Mouse (Mus musculus): ENCODE measurements around the gene Mvk. TPM values are rescaled to one million over a fixed set of nuclear protein-coding genes. Genes with fewer than 3 reads are reported as not detected.

The Mvk gene
- 73.6 and 75.3 TPM in 2 replicates for polyA plus RNA-seq (2012)

DNA sequence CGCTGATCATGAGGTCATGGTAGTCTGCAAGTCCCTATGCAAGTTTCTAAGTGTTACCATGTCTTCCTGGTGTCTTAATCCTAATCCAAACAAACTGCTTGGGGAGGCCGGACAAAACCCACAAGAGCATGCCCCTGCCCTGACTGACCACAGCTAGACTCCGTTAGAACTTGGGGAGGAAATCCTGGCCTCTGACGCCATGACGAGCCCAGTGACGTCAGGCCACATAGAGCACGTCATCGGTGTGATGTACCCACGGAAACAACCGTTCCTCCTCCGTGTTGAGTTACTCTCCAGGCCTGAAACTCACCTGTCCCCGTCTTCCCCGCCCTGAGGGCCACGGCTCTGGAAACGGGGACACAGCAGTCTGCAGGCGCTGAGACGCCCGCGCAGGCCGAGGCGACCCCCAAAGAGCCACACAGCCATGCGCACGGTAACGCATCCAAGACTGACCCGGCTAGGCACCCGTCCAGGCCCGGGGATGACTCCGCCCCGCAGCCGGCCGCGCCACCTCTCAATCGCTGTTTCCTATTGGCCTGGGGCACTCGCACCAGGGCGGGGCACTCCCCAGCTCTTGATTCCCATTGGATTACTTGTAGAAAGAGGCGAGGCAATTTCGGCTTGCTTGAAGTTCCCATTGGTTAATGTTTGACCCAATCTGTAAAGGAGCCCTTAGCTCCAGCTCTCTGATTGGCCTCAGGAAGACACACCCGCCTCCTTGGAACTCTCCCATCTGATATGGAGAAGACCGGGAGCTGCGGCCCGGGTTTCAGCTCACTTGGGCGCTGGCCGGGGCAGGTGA lies at the start of gene Mvk, which contains the start of gene Mmab:
Mvk (plus strand) TSS at position 704 of the 802 bp plus-strand sequence.
Mmab (minus strand) TSS at position 495 of the 802 bp plus-strand sequence.
- TF ChIP-seq GATA1 (IDR thresholded peaks at IDR 0.05; ENCODE audit: low read length): no peak

GRCm38 (mm10) chr5:114406592-114406991 lies 37.5 kb upstream of the Mvk start:
- no peak for TF ChIP-seq GATA1 (IDR thresholded peaks at IDR 0.05; ENCODE audit: low read length)

DNA sequence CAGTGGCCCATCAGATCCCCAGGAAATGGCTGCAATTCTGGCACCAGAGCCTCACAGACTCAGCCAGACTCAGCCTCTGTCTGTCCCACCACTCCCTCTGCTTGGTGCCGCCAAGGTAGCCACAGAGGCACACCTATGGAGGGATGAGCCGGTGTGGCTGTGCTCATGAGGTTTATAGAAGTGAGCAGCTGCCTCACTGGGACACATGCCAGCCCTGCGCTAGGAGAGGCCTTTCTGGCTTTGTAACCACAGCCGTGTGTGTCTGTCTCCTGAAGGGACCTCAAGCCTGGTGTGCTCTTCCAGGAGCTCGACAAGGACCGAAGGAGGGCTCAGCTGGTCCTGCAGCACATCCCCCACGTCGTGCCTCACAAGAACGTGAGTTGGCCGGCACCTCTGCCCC lies 36.8 kb upstream of the Mvk start:
- TF ChIP-seq GATA1 (IDR thresholded peaks at IDR 0.05; ENCODE audit: low read length): no peak

DNA sequence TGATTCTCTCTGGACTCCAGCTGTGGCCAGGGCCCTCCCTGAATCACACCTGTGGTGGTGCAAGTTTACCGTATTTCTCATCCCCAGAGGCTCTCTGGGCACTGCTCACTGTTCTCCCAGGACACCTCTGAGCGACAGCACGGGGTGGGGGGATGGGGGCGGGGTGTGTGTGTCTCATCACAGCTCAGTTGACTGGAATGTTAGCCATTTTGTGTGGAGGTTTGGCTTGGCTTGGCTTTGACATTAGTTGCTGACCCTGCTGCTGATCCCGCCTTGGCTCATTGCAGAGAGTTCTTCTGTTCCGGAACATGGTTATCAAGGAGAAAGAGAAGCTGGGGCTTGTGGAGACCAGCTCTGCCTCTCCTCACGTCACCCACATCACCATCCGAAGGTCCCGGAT lies 36.3 kb upstream of the Mvk start:
- no peak for TF ChIP-seq GATA1 (IDR thresholded peaks at IDR 0.05; ENCODE audit: low read length)

DNA sequence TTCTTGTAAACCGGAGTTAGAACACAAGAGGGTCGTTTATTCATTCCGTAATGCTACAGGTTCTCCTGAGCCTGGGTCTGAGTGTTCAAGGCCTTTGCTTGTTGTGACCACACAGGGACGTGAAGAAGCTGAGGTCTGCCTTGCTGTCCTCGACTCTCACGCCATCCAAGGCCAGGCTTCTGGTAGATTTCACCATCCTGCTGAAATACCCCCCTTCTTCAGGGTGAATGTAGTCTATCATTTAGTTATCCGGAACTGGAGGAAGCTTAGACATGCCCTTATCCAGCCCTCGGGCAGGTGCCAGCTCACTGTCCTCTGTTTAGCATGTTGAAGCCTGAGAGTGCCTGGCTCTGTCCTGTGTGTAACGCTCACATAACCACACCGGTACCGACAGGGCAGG lies 35.2 kb upstream of the Mvk start:
- TF ChIP-seq GATA1 (IDR thresholded peaks at IDR 0.05; ENCODE audit: low read length): no peak

- TF ChIP-seq GATA1 (IDR thresholded peaks at IDR 0.05; ENCODE audit: low read length): no peak
Measured at GRCm38 (mm10) chr5:114410429-114410828, 33.6 kb upstream of the Mvk start.

DNA sequence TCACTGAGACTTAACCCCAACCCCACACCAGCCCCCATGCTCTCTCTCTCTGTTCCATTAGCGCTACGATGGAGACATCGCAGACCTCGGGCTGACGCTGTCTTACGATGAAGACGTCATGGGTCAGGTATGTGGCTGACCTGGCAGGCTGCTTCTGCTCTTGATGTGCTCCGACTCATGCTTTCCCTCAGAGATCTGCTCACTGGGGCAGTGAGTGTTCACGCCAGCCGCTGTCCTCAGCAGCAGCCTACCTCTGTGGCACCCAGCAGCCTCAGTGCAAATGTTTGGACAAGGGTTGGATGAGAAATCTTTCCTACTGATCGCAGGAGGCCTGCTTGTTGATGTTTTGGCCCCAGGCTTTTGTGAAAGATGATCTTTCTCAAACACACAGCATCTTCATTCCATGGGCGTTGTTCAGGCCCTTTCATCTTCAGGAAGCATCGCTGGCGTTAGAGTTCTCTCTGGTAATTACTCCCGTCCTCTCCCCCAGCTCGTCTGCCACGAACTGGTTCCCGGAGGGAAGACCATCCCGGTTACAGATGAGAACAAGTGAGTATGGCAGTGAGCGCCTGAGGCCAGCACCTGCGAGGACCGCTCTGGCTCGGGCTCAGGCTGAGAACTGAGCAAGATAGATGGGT lies 31.6 kb upstream of the Mvk start:
- no peak for TF ChIP-seq GATA1 (IDR thresholded peaks at IDR 0.05; ENCODE audit: low read length)

DNA sequence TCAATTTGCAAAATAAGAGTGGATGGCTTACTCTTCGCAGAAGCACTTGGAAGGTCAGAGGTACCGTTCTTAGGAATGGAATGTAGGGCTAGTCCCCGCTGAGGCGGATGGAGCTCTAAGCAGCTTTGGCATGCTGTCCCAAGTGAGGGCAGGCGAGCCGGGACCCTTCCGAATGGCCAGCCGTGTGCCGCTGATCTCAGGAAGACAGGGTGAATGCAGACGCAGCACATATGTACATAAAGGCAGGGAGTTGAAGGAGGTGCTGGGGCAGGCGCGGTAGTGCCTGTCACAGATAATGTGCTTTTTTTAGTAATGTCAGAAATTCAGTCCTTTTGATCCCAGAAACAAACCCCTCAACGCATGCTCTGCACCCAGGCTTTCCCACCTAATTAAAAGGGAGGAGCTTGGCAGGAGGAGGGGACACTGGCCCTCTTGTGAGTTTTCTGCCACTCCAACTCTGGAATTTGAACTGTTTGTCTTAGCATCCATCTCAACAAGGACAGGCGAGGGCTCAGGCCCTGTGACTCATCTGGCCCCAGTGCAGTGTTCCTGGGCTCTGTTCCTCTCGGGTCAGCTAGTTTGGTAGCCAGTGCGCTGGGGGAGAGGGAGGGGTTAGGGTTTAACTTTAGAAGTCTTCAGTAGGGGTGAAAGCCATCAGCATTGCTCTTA lies 30.9 kb upstream of the Mvk start:
- TF ChIP-seq GATA1 (IDR thresholded peaks at IDR 0.05; ENCODE audit: low read length): no peak

GRCm38 (mm10) chr5:114415606-114416005 lies 28.5 kb upstream of the Mvk start:
- no peak for TF ChIP-seq GATA1 (IDR thresholded peaks at IDR 0.05; ENCODE audit: low read length)

DNA sequence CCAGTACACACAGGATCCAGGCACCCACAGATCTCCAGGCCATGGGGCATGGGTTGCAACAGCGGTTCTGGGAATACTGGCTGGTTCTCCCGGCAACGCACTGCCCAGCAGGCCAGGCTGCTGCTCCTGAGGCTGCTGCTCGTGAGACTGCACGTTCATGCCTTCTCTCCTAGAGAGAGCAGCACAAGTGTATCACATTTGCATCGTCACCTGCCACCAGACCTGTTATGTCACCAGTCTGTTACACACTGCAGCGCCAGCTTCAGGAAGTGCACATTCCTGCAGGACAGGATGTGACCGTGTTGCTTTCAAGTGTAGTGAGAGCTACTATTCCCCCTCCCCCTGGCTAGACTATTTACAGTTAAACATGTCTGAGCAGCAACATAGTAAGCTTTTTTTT lies 27.2 kb upstream of the Mvk start:
- no peak for TF ChIP-seq GATA1 (IDR thresholded peaks at IDR 0.05; ENCODE audit: low read length)

GRCm38 (mm10) chr5:114418541-114418940 lies 25.5 kb upstream of the Mvk start:
- no peak for TF ChIP-seq GATA1 (IDR thresholded peaks at IDR 0.05; ENCODE audit: low read length)

DNA sequence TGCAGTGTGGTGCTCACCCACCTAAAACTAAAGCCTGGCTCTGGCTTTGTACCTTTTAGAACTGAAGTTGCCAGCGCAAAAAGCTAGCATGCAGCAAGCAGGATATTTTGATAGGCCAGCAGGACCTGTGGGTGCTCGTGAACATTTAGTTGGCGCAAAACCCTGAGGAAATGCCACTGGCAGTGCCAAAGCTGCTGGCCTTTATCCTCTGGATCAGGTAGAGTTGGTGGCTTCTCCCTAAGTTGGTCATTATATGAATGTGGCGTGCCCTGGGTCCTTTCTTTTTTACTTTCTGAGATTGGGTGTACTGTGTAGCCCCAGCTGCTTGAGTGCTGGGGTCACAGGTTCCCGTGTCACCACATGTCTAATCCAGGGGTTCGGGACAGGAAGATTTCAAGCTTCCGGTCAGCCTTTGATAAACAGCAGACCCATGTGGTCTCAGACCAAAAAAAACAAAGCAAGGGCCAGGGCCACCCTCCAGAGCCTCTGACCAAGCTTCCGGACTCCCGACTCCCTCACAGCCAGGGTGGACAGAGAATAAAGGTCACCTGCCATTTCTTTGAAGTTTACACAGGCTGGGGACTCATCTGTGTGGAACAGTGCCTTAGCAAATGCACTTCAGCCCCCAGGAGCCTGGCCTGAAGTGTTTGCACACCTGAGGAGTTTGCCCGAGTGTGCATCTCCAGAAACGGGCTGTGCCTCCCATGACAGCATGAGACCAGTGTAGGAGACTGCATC lies 22.3 kb upstream of the Mvk start:
- TF ChIP-seq GATA1 (IDR thresholded peaks at IDR 0.05; ENCODE audit: low read length): no peak

DNA sequence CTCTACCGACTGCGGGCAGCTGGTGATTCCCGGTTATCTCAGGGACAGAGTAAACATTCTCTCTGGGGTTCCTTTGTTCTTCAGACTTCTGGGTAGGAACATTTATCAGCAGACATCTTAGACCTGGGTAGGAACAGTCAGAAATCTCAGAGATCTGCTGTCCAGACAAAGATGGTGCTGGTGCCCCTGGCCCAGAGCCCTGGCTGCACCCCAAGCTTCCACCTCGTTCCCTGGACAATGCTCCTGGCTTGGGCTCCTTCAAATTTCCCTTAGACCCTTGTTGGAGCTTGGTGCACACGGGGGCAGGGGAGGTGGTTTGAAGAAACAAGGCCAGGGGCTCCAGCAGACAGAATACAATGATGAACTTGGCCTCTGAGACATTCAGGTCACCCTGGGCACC lies 21.5 kb upstream of the Mvk start:
- no peak for TF ChIP-seq GATA1 (IDR thresholded peaks at IDR 0.05; ENCODE audit: low read length)

DNA sequence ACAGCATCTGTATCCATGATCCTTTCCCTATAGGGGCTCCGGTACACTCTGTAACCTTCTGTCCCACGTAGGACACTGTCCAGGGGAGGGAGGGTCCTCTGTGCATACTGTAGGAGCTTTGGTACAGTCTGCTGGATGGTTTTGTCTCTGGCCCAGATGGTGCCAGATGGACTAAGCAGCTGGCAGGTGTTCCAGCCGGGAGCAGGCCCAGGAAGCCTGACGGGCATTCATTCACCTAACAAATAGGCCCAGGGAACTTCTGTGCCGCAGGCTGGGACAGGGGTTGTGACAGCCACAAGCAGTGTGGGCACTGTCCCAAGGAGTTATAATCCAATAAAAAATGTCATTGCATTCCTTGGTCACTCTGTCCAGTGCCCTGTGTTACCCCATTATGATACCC lies 20.1 kb upstream of the Mvk start:
- no peak for TF ChIP-seq GATA1 (IDR thresholded peaks at IDR 0.05; ENCODE audit: low read length)

DNA sequence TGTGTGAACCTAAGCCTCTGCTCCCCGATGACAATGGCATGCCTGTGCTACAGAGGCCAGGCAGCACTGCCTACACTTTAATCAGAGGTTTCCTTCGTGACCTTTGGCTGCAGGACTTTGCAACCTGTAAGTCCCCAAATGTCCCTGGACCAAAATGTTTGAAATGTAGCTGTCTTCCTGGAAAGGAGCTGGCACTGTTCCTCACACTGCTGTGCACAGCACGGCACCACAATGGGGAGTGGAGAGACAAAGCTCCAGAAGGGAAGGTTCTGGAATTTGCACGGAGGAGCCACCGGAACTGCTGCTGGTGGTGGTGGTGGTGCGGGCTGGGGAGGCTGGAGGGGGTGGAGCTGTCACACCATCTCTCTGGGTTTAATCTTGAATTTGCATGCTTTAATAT lies 17.3 kb upstream of the Mvk start:
- TF ChIP-seq GATA1 (IDR thresholded peaks at IDR 0.05; ENCODE audit: low read length): no peak

DNA sequence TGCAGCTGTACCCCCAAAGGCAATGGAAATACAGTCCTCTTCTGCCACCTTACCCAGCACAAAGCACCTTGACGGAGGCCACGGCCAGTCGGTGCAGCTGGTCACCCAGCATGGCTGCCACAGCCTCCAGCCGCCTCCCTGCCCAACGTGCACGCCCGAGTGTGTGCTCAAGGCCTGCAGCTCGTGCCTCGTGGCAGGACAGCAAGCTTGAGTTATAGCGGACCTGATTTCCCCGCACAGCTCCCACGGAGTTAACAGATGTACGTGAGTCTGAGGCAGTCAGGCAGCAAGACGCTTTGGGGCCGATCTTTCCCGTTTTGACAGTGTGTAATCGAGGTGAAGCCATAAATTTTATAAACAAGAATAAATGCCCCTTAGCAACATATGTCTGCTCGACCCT lies 15.4 kb upstream of the Mvk start:
- TF ChIP-seq GATA1 (IDR thresholded peaks at IDR 0.05; ENCODE audit: low read length): no peak

Data from G1E-ER4 (cell line).